Mouse (Mus musculus): ENCODE measurements around the gene Ruvbl1. TPM values are rescaled to one million over a fixed set of nuclear protein-coding genes. Genes with fewer than 3 reads are reported as not detected.

The Ruvbl1 gene
- polyA plus RNA-seq (2017; shearing (Covaris generic)): 10 to 100 TPM; 62.1 to 85.0 TPM

DNA sequence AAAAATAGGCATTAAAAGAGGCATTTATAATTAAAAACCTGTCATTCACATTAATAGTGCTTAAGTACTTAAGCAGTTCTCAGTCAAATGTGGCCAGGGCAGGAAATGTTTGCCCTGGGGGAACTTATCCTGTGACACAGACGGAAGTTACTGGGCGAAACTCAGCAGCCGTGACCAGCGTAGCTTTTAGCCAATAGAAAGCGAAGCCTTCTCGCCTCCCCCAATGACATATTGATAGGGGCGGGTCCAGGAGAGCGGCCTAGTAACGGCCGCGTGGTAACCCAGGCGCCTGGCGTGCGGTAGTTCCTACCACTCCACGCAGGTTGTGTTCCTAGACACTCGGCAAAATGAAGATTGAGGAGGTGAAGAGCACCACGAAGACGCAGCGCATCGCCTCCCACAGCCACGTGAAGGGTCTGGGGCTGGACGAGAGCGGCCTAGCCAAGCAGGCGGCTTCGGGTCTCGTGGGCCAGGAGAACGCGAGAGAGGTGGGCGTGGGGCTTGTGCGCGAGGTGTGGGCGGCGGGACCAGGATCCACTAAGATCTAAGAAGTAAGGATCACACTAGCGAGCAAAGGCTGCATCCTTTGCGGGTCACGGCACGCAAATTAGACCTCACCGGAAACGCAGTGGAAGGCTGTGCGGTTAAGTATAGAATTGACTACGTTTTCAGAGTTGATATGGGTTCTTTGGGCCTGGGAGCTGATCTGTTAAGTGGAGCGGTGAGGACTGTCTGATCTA lies at the start of gene Ruvbl1:
Gene Ruvbl1, plus strand, starts transcription at position 229 of the 740 bp plus-strand sequence.
- peak; percentile 100 for ATAC-seq

DNA sequence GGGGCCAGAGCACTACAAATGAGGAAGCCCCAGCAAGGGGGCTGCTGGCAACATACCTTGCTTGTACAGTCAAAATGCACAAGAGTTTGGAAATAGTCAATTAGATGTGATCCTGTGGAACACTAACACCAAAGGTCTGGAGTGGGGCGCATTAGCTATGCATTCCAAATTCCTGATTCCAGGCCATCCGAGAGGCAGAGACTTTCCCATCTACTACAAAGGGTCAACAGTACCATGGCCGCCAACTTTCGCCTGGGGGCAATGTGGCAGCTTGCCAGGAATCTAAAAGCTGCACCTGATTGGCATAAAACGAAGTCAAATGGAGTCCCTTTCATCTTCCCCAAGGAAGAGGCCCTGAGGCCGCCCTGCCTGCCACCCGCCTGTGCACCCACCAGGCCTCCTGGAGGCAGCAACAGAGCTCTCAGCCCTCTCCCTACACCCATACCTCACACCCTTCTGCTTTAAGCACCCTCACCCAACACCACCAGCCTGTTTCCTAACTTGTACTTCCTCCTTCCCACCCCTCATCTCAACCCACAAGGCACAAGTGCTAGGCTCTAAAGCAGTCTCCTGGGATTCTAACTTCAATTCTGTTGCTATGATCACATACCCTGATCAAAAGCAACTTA lies 49.0 kb upstream of the Ruvbl1 start:
- no peak for ATAC-seq

DNA sequence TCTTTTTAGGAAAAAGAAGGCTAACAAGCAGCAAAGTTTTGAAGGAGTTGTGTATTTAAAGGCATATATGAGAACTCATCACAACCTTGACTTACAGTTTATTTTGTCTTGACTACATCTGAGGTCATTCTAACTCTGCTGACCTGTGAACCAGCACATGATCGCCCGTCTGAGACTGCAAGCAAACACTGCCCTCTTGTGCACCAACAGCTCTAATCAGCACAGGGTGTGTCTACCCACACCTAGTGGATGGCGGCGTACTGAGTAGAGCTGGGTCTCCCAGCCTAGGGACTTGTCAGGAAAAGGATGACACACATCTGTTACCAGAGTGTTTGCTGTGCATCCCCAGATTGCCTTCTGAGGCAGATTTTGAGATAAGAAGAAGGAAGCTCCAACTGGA lies 34.0 kb upstream of the Ruvbl1 start:
- no peak for ATAC-seq

DNA sequence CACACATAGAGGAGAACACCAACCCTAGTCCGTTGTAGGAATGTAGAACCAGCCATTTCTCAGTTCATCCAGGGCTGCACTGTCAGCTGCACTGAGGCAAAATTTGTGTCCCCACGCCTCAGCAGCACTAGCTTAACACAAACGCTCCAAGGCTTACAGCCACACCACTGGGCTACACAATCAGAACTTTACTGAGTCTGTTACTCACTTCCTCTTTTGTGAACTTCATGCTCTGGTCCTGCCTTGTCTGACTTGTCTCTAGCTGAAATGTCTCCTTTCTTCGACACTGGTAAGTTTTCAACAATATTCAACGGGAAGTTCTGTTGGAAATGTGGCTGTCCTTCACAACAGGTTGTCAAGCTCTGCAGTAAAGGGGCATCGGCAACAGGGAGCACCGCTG lies 29.6 kb upstream of the Ruvbl1 start:
- ATAC-seq: no peak

DNA sequence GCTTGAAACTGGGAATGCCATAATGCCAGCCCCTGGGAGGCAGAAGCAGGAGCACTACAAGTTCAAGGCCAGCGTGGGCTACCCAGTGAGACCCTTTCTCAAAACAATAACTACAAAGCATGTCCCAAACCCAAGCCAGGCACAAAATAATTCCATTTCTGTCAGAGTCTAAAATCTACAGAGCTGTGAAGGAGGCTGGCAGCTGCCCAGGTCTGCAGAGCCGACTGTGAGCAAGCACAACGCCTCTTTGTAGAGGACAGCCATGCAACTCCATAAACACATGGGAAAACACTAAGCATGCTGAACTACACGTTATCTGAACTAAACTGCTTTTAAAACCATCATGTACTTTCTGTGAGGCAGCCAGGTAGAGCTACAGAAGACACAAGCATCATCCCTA lies 26.2 kb upstream of the Ruvbl1 start:
- no peak for ATAC-seq

DNA sequence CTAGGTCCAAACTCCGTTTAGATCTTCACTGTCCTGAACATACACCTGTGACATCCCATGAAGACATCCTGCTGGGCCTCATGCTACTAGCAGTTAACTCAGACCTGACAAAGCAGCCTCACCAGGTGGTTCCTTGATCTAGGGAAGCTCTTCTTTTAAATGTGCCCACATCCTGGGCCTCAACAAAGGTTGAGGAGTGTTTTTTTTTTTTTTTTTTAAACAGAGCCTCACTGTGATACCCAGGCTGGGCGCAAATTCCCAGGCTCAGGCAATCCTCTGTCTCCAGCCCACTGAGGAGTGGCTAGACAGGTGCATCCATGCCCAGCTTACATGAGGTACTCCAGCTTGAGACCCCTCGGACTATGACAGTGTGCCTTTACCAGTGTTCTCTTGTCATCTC lies 22.7 kb upstream of the Ruvbl1 start:
- ATAC-seq: peak; percentile 33

DNA sequence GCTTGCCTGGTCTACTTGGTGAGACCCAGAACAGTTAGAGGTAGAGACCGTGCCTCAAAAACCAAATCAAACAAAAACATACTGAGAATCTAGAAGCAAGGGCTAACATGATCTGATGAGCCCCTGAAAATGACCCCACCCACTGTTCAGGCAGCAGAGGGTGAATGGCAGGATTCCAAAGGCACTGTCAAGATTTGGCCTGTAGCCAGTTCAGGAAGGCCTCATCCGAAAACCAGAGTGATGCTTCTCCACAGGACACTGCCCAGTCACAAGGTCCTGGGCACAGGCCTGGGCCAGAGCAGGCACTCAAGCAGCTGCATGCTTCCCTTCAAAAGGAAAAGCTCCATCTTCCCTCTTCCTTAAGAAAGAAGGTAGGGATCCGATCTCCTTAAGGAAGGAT lies 21.8 kb upstream of the Ruvbl1 start:
- ATAC-seq: no peak

DNA sequence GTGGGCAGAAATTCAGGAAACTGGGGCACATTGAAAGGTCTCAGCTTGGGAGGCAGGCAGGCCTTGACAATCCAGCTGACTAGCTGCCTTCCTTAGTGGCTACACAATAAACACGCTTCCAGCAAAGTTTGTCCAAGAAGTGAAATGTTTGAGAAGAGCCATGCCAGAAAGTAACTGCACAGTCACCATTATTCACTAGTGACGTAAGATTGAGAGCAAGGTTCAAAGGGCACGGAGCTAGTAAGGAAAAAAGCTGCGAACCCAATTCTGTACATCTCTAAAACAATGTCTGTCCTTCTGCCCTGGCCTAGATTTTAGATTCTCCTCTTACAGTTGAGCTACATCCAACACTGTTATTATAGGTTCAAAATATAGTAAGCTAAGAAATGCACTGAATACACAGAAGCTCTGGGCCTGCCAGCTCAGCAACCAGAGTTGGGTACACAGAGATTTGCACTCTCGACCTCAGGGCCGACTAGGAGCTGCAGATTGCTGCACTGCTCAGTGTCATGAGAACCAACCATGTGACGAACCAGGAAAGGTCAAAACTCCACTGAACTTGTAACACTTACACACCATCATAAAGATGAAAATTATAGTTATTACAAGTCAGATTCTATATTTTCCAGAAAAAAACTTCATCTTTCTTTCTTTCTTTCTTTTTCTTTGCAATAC lies 21.0 kb upstream of the Ruvbl1 start:
- ATAC-seq: no peak

DNA sequence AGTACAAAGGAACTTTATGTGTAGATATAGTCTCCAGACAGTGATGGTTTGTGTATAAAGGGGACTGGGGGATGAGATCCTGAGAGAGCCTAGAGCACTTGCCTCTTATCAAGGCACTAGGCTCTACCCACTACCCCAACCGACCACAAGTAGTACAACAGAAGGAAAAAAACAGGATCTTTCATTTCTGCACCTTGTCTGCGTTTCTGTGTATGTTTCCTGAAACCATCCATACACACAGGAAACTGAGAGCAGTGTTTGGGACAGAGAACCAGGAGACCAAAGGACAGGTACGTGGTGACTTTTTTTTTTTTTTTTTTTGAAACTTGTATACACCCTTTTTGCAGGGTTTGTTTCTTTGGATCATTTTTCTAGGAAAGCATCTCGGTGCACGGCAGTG lies 19.5 kb upstream of the Ruvbl1 start:
- ATAC-seq: peak; percentile 16

DNA sequence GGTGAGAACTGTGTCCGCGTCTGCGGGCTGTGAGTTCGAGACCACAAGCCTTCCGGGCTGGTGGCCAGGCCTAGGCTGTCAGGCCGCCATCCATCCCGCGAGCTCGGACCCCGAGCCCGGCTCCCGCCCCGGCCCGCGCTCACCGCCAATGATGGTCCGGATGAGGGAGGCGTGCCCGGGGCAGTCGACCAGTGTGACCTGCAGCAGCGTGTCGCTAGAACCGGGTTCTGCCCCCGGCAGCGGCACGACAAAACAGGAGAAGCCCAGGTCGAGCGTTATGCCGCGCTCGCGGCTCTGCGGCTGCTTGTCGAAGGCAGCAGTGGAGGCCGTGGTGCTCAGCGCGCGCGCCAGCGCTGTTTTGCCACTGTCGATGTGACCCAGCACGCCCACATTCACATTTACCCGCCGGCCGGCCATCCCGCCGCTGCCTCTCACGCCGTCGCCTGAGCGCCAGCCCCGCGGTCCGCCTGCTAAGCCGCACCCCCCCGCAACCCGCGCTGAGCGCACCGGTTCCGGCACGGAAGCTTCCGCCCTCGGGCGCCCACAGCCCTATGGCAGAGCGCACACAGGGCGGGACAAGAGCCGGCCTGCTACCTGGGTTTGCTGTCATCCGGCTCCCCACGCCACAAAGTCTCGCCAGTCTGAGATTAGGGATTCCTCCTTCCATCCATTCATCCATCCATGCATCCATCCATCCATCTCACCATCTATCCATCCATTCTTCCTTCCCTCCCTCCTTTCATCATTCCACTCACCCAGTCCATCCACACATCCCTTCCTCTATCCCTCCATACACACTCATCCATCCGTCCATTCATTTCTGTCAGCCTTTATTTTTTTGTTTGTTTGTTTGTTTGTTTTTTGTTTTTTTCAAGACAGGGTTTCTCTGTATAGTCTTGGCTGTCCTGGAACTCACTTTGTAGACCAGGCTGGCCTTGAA lies 18.9 kb upstream of the Ruvbl1 start, which contains the start of gene Eefsec:
Gene Eefsec, minus strand, starts transcription at position 477 of the 940 bp plus-strand sequence.
- ATAC-seq: peak; percentile 96

DNA sequence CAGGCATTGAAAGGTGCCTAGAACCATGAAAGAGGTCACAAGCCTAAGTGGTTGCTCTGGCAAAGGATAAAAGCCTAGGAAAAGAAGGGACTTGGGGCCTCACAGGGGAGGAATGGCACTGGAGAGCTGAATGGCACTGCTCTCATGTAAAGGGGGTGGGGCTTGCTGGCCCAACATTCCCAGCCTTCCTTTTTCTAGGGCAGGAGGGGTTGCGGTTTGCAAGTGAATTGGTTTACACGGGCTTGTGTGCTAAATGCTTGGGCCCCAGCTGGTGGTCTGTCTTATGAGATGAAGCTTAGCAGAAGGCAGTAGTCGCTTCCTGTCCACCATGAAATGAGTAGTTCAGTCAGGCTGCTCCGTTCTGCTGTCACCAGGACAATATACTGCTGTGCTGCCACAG lies 17.8 kb upstream of the Ruvbl1 start:
- ATAC-seq: no peak

DNA sequence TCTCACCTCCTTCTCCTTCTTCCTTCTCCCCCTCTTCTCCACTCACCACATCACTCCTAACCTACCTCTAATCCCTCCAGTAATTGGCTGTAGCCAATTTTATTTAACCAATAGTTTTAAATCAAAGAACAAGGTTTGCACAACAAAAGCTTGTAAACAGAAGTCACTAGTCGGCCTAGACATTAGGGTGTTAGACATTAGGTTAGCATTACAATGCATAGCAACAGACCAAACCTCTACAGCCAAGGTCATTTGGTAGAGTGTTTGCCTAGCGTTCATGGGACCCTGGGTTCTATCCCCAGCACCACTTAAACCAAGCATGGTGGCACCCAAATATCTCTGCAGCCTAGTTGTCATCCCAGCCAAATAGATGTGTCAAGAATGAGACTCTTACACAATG lies 10.7 kb upstream of the Ruvbl1 start:
- ATAC-seq: no peak

DNA sequence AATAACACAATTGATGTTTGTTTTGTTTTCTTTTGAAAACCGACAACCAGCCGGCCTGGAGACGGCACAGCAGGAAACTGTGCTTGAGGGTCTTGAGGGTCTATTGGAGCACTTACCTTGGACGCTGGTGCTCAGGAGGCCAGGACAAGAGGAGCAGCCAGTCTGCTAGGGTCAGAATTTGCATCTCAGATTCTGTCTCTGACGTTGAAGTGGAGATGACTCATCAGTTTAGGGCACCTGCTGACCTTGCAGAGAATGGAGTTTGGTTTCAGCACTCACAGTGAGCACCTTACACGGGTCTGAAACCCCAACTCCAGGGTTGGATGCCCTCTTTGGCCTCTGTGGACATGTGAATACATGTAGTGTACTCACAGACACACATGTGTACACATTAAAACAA lies 4.7 kb downstream of the Ruvbl1 start:
- no peak for ATAC-seq

DNA sequence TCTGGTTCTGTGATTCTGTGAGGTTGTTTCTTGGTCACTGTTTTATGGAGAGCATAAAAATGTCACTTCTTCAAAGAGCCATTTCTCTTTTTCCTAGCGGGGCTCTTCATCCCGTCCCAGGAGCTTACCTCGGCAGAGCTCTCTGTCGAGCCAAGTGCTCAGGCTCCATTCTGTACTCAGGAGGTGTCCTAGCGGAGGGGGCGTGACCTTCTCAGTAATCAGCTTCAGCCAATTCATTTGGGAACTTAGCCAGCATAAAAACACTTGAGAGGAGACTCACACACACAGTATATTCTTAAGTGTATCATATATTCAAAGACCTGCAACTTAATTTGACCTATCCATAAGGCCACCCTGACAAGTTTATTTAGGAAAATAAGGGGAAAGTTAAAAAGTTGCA lies 15.2 kb downstream of the Ruvbl1 start:
- ATAC-seq: no peak

DNA sequence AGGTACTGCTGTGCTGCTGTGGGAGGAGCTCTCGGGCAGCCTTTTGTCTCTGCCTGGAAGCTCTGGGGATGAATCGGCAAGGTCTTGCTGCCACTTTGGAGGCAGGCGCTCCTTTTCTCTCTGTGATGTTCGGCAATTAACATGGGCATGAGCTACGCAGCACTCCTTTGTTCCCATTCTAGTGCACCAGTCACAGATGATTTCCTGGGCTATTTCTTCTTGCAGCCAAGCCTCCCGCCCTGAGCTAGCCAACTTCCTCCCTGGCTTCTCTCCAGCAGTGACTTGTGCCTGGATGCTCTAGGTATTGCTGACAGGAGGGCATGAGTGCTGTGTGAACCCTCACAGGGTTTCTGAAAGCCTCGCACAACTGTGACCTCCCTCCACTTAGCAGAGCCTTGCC lies 17.9 kb downstream of the Ruvbl1 start:
- ATAC-seq: no peak

DNA sequence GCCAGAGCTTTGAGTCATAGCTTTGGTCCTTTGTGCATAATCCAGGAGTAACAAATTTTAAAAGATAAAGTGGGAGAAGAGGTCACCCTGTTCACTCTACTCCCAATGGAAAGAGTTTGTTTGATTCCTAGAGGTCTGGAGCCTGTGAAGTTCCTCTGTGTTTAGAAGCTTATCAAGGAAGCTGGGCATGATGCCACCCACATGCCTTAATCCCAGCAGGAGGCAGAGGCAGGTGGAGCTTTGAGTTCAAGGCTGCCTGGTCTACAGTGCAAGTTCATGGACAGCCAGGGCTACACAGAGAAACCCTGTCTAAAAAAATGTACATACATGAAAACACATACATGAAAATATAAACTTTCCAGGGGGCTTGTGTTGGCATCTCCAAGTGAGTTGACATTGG lies 18.7 kb downstream of the Ruvbl1 start:
- ATAC-seq: no peak

DNA sequence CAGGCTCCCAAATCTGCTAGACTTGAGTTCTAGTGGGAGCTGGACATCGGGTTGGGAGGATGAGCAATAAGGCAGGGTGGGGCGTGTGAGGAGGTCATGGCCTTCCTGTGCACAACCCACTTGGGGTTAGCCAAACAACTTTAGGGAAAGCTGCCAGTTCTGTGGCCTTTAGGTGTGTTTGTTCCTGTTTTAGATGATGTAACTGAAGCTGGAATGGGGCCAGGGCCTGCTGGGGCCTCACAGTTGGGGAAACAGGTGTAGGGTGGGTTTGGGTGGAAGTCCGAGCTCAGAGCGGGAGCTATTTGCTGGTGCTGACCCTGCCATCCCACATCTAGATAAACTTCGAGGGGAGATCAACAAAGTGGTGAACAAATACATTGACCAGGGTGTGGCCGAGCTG lies 20.2 kb downstream of the Ruvbl1 start:
- no peak for ATAC-seq

DNA sequence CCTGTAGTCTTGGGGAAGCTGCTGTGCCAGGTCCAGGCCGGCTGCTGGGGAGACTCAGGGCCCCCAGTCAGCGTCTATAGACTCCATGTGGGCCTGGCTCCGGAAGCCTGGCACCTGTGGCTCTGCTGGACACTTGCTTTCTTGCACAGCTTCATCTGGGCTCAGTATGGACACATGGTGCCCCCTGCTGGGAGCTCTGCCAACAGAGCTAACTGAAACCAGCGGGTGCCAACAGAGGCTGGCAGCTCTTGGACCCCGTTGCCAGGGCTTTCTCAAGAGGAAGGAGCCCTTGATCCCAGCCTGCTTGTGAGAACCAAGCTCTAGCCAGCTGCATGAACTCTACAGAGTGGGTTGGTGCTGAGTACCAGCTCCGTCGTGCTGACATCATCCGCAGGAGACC lies 21.7 kb downstream of the Ruvbl1 start:
- ATAC-seq: no peak

DNA sequence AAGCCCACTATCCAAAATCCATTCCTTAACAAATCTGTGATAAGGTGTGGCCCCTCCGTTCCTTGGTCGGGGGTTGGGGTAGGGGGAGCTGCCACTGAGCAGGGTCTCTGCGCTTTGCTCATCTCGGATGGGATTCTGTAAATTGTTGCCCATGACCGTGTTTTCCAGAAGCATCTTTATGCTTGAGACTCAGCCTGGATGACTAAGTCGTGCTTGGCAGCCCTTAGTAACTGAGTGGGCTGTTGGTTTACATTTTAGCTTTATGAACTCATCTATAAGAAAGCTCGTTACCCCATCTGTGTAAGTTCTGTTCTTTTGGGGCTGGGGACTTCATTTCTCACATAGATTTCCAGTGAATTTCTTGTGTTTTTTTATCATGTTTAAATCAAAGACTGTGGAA lies 23.8 kb downstream of the Ruvbl1 start:
- no peak for ATAC-seq

DNA sequence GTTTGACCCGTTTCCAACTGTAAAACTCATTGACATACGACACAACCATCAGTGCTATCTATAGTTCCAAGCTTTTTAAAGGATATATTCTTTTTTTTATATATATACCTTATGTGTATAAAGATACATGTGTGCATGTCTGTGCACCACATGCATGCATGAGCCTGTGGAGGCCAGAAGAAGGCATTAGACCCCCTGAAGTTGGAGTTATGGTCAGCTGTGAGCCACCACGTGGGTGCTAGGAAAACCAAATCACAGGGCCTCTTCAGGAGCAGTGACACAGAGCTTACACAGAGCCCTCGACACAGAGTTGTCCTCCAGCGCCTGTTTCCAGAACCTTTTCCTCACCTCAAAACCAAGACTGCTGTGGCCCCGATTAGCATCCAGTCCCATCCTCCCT lies 24.6 kb downstream of the Ruvbl1 start:
- no peak for ATAC-seq

DNA sequence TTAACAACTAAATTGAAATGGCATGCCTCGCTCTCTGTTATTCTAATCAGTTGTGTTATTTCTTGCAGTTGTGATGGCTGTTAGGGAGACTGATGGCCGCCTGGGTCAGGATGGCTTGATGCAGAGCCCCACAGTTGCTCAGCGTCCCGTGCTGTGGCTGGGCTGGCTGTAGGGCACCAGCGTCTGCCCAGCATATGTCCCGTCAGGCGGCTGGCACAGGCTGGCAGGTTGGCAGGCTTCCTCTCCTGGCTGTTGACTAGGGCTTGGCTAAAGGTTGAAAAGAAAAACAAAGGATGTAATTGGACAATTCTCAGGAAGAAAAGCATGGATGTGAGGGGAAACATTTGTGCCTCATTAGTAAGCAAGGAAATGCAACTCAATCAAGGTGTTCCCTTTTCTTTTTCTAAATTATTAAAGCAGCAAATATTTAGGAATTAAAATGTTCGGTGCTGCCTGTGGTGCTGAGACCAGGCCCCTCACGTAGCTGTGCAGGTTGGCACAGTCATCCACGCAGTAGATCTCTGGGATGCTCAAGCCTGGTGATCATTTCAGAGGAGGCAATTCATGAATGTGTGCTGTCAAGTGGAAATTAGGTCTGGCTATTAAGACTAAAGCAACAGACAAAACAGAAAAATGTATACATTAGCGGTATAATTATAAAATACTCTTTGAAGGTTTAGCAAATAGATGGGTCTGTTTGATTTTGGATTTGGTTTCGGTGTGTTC lies 25.6 kb downstream of the Ruvbl1 start:
- no peak for ATAC-seq

DNA sequence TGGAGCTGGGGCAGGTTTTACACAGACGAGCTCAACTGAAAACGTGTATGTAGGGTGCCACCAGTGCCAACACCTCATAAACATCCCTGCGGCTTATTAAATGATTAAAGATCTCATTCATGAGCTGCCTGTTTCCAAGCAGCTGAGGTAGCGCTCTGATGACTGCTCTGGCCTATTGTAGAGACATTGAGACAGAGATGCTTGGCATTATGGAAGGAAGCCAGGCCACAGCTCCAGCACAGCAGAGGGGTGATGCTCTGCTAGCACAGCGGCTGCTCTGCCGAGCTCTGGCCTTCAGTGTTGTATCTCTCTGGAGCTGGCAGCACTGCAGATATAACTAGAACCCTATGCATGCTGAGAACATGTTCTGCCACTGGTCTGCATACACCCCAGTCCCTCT lies 28.5 kb downstream of the Ruvbl1 start:
- ATAC-seq: no peak
